Mouse (Mus musculus) midbrain, embryonic 13.5 days (tissue): ENCODE measurements around the gene Nme7. TPM values are rescaled to one million over a fixed set of nuclear protein-coding genes. Genes with fewer than 3 reads are reported as not detected.
A peak's percentile ranks its signal among the peaks of the same experiment; 100 is the strongest.

Source experiments
- ATAC-seq: fragments of 200-750 bp; cut with Nextera tagmentation; 2 replicates; pipeline ENCODE4 v1.8.0; 2017; ENCODE audit warnings: mild to moderate bottlenecking, moderate TSS enrichment, moderate library complexity
- H3K27ac ChIP-seq: fragments of 300-500 bp; sonication (generic); 2 replicates; pipeline ENCODE4 v1.5.1; 2015; ENCODE audit warnings: inconsistent platforms, mild to moderate bottlenecking, moderate library complexity
- H3K27me3 ChIP-seq: fragments of 300-500 bp; sonication (generic); 2 replicates; pipeline ENCODE4 v1.6.1; 2015; ENCODE audit warnings: mild to moderate bottlenecking, inconsistent platforms
- H3K36me3 ChIP-seq: fragments of 300-500 bp; sonication (generic); 2 replicates; pipeline ENCODE4 v1.6.1; 2015; ENCODE audit warnings: mild to moderate bottlenecking, inconsistent platforms
- H3K4me1 ChIP-seq: fragments of 300-500 bp; sonication (generic); replicated peaks from 2 replicates; pipeline ENCODE4 v1.6.1; 2015; ENCODE audit warnings: inconsistent platforms
- H3K4me2 ChIP-seq: fragments of 300-500 bp; sonication (generic); replicated peaks from 2 replicates; pipeline ENCODE4 v1.6.1; 2015; ENCODE audit warnings: moderate library complexity, mild to moderate bottlenecking, inconsistent platforms
- H3K4me3 ChIP-seq: fragments of 300-500 bp; sonication (generic); replicated peaks from 2 replicates; pipeline ENCODE4 v1.5.1; 2015; ENCODE audit warnings: mild to moderate bottlenecking, inconsistent platforms
- H3K9ac ChIP-seq: fragments of 300-500 bp; sonication (generic); replicated peaks from 2 replicates; pipeline ENCODE4 v1.6.1; 2015; ENCODE audit warnings: mild to moderate bottlenecking, inconsistent platforms
- H3K9me3 ChIP-seq: fragments of 300-500 bp; sonication (generic); 2 replicates; pipeline ENCODE4 v1.6.1; 2016; ENCODE audit warnings: mild to moderate bottlenecking, inconsistent platforms
- WGBS: fragments of 180-500 bp; shearing (Covaris S2); methylation state at CpG from one replicate; pipeline ENCODE4 v1.1.7; 2015; 5-methylcytosine and 5-hydroxymethylcytosine counted together
- polyA plus RNA-seq: library from polyadenylated mRNA; unstranded; fragments of >200 nt; fragmentation: Nextera tagmentation; extraction: Ambion mirVana; gene quantifications from 2 replicates; pipeline ENCODE4 v1.2.1, GENCODE M21; 2015

Gene Nme7
- polyA plus RNA-seq, 1 experiment from 2014 or later = 38.8 TPM

DNA sequence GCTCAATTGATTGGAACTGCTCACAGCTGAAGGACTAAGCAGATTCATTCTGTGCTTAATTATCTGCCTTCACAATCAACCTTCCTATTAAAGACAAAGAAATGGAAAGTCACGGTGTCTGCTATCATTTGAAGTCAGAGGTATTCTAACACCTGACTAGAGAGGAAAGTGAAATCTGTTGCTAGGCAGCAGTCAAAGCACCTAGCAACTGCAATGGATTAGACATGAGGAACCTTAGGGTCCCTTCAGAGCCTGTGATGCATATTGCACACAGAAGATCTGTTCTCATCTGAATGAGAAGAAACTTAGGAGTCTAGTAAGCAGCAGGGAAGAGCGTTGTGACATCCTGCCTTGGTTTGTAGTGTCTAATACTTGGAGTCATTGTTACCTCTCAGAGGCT is 58.1 kb downstream of the Nme7 start:
- Histone ChIP-seq H3K4me1 (peaks cover 13% of the 10 kb centered on the region), H3K9me3 (no peaks in the 10 kb centered on the region), H3K36me3 (peaks cover 5% of the 10 kb centered on the region; the same call in 1 of the 2 replicates), H3K27me3 (no peaks in the 10 kb centered on the region), H3K9ac (no peak overlapping the region), H3K27ac (no peak overlapping the region), H3K4me2 (no peak overlapping the region), H3K4me3 (no peak overlapping the region)
- 0 out of 2 replicates have a peak, but pooled peaks have one; percentile 18 for ATAC-seq
- 16% methylated on average over 2 of the region's 2 CpGs for WGBS

DNA sequence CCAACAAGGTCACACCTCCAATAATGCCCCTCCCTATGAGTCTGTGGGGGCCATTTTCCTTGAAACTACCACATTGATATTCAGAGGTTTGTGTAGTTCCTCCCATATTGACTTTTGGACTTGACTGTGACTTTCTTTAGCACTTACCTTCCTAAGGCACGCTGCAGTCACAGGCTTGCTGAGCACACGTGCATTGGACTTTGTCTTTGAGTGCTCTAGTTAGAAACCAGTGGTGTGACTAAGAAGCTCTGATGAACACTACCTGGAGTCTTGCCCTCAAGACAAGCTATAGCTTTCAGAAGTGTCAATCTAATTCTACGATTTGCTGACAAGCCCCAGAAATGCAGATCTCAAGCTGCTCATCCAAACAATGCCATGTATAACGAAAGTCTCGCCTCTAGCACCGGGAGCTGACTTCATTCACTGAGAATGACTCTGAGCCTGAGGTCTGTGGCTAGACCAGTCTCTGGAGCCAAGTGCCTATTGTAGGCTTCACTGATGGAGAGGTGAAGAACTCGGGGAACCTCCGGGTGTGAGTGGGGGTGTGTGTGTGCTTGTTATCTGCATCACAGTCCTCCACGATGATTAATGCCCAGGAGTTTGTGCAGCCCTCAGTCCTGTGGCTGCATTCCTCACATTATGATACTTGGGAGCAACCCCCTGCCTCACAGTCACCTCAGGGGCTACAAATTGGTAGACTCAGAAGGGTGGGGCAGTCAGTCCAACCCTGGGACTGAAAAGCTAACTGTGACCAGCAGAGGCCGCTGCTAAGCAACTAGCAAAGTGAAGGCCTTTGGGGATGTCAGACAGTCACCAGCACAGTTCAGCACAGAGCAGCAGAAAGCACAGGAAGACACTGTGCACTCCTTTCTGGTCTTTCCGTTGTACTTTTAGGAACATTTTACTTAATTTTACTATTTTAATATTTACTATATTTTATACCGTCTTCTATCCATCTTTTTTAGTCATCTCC is 62.5 kb downstream of the Nme7 start:
- Histone ChIP-seq H3K9me3 (no peaks in the 10 kb centered on the region), H3K4me3 (no peak overlapping the region), H3K27ac (no peak overlapping the region), H3K9ac (no peak overlapping the region), H3K4me2 (no peak overlapping the region), H3K36me3 (peaks cover 5% of the 10 kb centered on the region), H3K27me3 (no peaks in the 10 kb centered on the region), H3K4me1 (peaks cover 13% of the 10 kb centered on the region)
- WGBS = 77% methylated on average over 12 of the region's 12 CpGs
- peak; percentile 89 for ATAC-seq

DNA sequence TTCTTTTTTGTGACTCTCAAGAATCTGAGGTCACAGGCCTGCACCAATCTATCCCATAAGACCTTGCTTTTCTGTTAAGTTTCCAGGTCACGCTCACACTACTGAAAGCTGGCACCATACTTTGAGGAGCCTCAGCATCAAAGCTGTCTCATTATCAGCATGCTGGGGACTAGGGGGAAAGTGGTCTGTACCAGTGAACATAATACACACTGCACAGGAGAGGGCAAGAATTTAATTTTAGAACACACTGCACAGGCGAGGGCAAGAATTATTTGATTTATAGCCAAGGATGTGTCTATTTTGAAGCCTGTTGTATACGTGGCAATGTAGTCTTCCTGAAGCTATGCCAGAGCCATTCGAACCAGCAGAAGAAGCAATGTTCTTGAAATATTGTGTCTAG is 64.2 kb downstream of the Nme7 start:
- H3K4me3 ChIP-seq = no peak overlapping the region
- no peak overlapping the region for H3K4me2 ChIP-seq
- H3K36me3 ChIP-seq = peaks cover 11% of the 10 kb centered on the region
- H3K27ac ChIP-seq = no peak overlapping the region
- H3K4me1 ChIP-seq = 0 out of 2 replicates have a peak, but pooled peaks cover under 1% of the 10 kb centered on the region
- H3K9me3 ChIP-seq = no peaks in the 10 kb centered on the region
- H3K9ac ChIP-seq = no peak overlapping the region
- no peak for ATAC-seq
- no peaks in the 10 kb centered on the region for H3K27me3 ChIP-seq
- WGBS = 87% methylated on average over 4 of the region's 4 CpGs

DNA sequence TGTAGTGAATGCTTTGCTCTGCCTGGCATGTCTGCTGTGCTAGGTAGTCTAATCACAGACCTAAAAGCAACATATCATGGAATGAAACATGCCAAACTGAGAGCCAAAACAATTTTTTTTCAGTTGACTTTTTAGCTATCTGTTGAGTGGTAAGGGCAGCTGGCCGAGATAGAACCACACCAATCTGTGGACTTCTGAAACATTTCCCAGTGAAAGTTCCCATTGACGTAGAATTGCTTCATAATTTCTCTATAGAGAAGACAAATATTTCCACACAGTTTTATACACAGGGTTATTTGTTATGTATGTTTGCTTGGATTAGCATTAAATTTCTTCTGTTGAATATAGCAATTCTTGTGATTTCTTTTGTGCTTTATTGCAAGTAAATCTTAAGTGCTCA is 65.9 kb downstream of the Nme7 start:
- no peak overlapping the region for H3K27ac ChIP-seq
- WGBS = over 99% methylated on average over 2 of the region's 2 CpGs

DNA sequence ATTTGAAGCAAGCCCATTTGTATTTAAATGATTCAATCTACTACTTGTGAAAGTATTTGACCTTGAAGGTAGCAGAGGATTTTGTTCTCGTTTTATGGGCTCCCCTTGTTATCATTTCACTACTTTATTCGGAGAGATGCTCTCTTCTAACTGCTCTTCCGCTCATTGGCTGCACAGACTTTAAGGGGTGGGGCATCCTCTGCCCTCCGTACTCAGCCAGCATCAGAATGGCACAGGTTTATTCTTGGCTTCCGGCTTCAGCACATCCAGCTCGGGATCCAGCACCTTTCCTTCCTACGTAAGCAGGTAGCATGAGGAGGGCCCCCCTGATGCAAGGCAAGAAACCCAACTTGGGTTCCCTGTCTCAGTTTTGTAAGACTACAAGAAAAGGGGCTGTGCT is 69.1 kb downstream of the Nme7 start:
- Histone ChIP-seq H3K9me3 (no peaks in the 10 kb centered on the region), H3K4me1 (no peaks in the 10 kb centered on the region), H3K4me3 (no peak overlapping the region), H3K9ac (no peak overlapping the region), H3K36me3 (peaks cover 6% of the 10 kb centered on the region; the same call in 1 of the 2 replicates), H3K27ac (no peak overlapping the region), H3K27me3 (no peaks in the 10 kb centered on the region), H3K4me2 (no peak overlapping the region)
- ATAC-seq = no peak
- WGBS = 91% methylated on average over 7 of the region's 7 CpGs

More for the DNA sequence above, 65.9 kb downstream of the Nme7 start:
- H3K9ac ChIP-seq = no peak overlapping the region
- ATAC-seq = no peak
- H3K4me1 ChIP-seq = no peaks in the 10 kb centered on the region
- H3K4me2 ChIP-seq = no peak overlapping the region
- no peaks in the 10 kb centered on the region for H3K27me3 ChIP-seq
- no peak overlapping the region for H3K4me3 ChIP-seq
- H3K36me3 ChIP-seq = peaks cover 8% of the 10 kb centered on the region
- no peaks in the 10 kb centered on the region for H3K9me3 ChIP-seq

DNA sequence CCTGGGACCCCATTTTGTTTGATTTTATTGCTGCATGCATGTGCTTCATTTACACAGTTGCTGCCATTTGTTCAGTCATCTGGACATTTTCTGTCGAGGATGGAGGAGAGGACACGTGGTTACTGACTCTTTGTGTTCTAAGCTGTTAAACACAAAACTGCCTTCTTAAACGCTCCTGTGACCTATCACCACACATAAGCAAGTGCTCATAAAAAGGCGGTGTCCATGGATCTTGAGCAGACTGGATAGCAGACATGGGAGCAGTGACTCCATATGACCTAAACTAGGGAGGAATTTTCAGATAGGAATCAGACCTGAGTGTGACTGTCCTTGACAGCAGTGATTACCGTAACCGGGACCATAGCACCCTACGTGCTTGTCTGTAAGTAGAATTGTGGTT is 70.1 kb downstream of the Nme7 start:
- 84% methylated on average over 7 of the region's 7 CpGs for WGBS

DNA sequence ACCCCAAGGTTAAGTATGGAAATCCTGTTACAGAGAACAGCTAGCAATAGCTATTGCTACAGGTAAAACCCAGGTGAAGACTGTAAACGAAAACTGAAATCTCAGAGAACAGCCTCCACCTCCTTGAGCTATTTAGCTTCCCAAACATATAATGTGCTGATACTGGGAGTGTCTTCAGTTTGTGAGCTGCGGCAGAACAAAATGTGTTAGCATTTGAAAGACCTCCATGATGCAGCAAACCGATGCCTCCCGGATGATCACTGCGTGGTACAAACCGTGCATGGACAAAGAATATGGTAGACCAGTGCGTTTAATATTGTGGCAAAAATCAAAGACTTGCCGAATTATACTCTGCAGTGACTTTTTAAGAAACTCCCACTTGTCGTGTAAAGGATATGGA is 71.7 kb downstream of the Nme7 start:
- Histone ChIP-seq H3K9me3 (no peaks in the 10 kb centered on the region), H3K4me1 (no peaks in the 10 kb centered on the region), H3K36me3 (peaks cover 6% of the 10 kb centered on the region; the same call in 1 of the 2 replicates), H3K27ac (no peak overlapping the region), H3K4me2 (no peak overlapping the region), H3K27me3 (no peaks in the 10 kb centered on the region), H3K4me3 (no peak overlapping the region), H3K9ac (no peak overlapping the region)
- WGBS = 95% methylated on average over 9 of the region's 9 CpGs
- no peak for ATAC-seq

More for the DNA sequence above, 70.1 kb downstream of the Nme7 start:
- Histone ChIP-seq H3K9me3 (no peaks in the 10 kb centered on the region), H3K4me2 (no peak overlapping the region), H3K27ac (0 out of 2 replicates have a peak overlapping the region, but pooled peaks have one; percentile 1), H3K9ac (no peak overlapping the region), H3K27me3 (no peaks in the 10 kb centered on the region), H3K4me1 (no peaks in the 10 kb centered on the region), H3K4me3 (no peak overlapping the region), H3K36me3 (peaks cover 6% of the 10 kb centered on the region; the same call in 1 of the 2 replicates)
- ATAC-seq = no peak

DNA sequence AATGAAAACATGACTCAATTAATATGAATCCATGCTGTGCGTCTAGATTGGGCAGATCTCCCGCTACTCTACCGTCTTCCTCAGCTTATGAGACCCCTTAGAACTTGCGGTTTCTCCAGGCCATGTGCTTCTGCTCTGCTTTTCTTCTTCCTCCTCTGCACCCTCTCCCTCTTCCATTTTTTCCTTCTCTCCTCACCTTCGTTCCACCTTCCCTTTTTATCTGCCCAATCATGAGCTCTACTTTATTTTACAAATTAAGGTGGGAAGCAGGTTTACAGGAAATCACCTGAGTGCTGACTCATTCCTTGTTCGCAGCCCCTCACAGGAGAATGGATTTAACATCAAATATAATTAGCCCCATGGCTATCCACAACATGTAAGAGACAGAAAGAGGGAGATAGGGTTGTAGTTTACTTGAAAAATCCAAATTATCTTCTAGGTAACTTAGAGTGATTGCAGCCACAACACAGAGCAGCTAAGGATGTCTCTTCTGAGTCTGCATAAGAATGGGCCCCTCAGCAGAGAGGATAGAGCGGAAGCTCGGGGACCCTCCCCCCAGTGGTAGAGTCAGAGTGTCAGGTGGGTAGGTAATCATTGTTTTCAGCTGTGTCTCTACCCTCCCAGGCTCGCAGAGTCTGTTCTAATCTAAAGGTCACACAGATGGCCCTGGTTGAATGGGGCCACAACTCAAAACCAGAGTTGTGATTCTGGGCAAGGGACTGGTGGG is 73.0 kb downstream of the Nme7 start:
- no peak overlapping the region for H3K27ac ChIP-seq
- H3K9me3 ChIP-seq = no peaks in the 10 kb centered on the region
- no peak overlapping the region for H3K4me2 ChIP-seq
- ATAC-seq = no peak
- peaks cover 1% of the 10 kb centered on the region; the same call in 1 of the 2 replicates for H3K36me3 ChIP-seq
- H3K4me3 ChIP-seq = no peak overlapping the region
- H3K9ac ChIP-seq = no peak overlapping the region
- 80% methylated on average over 9 of the region's 9 CpGs for WGBS
- H3K27me3 ChIP-seq = no peaks in the 10 kb centered on the region
- H3K4me1 ChIP-seq = no peaks in the 10 kb centered on the region

DNA sequence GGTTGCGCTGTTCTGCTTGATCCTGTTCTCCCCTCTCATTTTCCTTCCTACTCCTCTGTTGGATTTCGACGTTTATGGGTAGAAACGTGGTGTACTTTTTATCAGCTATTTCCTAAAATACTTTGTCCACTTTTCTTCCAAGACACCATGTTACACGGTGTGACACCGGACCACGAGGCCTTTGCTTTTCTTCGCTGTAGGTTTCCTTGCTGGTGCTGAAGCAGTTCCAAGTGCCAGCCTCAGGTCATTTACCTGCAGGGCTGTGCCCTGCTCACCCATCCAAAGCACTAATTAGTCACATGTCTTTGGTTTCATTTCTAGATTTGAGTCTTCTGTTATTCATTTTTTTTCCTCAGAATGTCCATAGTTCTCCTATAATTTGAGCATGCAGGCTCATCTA is 79.7 kb downstream of the Nme7 start:
- Histone ChIP-seq H3K4me2 (no peak overlapping the region), H3K36me3 (no peaks in the 10 kb centered on the region; the same call in 1 of the 2 replicates), H3K9ac (no peak overlapping the region), H3K27me3 (no peaks in the 10 kb centered on the region), H3K4me1 (no peaks in the 10 kb centered on the region), H3K4me3 (no peak overlapping the region), H3K27ac (no peak overlapping the region), H3K9me3 (no peaks in the 10 kb centered on the region)
- ATAC-seq = no peak
- 97% methylated on average over 8 of the region's 8 CpGs for WGBS

DNA sequence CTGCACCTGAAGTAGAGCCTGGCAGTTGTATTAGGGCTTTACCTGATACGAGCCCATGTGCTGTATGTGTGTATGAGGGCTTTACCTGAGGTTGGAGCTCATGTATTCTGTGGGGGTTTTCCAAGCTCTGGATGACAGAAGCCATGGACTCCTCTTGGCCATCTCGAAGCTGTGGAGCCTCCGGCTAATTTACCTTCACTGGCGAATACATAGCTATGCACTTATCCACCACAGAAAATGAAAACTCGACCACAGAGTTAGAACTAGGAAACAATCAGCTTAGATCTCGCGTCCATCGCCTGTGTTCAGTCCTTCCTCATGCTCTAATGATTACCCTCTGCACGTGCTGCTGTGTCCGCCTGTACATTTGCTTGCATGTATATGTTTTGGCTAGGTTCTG is 80.4 kb downstream of the Nme7 start:
- Histone ChIP-seq H3K4me1 (no peaks in the 10 kb centered on the region), H3K4me3 (no peak overlapping the region), H3K27me3 (no peaks in the 10 kb centered on the region), H3K9ac (no peak overlapping the region), H3K9me3 (no peaks in the 10 kb centered on the region), H3K4me2 (no peak overlapping the region), H3K27ac (no peak overlapping the region), H3K36me3 (no peaks in the 10 kb centered on the region; the same call in 1 of the 2 replicates)
- ATAC-seq = no peak
- 94% methylated on average over 10 of the region's 10 CpGs for WGBS

DNA sequence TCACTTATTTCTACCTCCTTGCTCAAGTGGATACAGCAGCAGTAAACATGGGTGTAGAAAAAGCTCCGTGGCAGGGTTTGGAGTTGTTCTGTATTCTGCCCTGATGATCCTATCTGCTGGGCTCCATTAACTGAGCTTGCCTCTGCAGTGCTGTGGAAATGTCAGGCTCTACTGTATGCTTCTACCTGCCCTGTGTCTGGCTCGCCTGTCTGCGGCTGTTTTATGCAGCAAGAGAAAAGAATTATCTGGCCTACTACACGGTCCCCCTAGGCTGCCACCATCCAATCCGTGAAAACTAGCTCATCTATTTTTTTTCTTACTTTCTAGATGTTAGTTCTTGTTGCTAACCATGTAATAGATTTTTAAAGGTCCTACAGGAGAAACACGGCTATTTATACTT is 81.1 kb downstream of the Nme7 start:
- Histone ChIP-seq H3K4me2 (no peak overlapping the region), H3K4me1 (no peaks in the 10 kb centered on the region), H3K27ac (no peak overlapping the region), H3K4me3 (no peak overlapping the region), H3K9ac (no peak overlapping the region), H3K27me3 (no peaks in the 10 kb centered on the region), H3K36me3 (no peaks in the 10 kb centered on the region; the same call in 1 of the 2 replicates), H3K9me3 (no peaks in the 10 kb centered on the region)
- WGBS = 91% methylated on average over 6 of the region's 6 CpGs
- ATAC-seq = no peak

DNA sequence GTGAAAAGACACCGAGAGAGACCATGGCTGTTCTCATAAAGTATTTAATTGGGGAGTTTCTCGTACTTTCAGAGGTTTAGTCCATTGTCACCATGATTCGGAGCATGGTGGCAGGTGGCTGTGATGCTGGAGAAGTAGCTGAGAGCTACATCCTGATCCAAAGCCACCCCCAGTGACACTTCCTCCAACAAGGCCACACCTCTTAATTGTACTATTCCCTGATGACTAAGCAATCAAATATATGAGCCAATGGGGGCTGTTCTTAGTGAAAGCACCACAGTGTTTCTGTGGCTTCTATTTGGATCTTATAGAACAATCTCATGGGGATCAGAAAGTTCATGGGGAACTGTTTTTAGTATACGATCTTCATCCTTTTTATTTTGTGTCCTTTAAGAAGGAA is 85.8 kb downstream of the Nme7 start:
- Histone ChIP-seq H3K27me3 (no peaks in the 10 kb centered on the region), H3K27ac (no peak overlapping the region), H3K4me2 (no peak overlapping the region), H3K9me3 (no peaks in the 10 kb centered on the region), H3K36me3 (no peaks in the 10 kb centered on the region; the same call in 1 of the 2 replicates), H3K4me3 (no peak overlapping the region), H3K9ac (no peak overlapping the region), H3K4me1 (peaks cover 12% of the 10 kb centered on the region)
- WGBS = 94% methylated on average over 4 of the region's 4 CpGs
- ATAC-seq = no peak
